Mouse (Mus musculus): Measurements from ENCODE around the gene Sh3bp4. TPM values are rescaled to one million over a fixed set of nuclear protein-coding genes. Genes with fewer than 3 reads are reported as not detected.

Gene Sh3bp4
- polyA plus RNA-seq, 1 experiment from 2014 or later, result 27.8 TPM

GRCm38 (mm10) chr1:89189204-89189603, 119.0 kb downstream of the Sh3bp4 start:
- no peak overlapping the region for H3K27ac ChIP-seq (ENCODE audit: low read length)
- ATAC-seq (ENCODE audit: low read depth), result no peak
- WGBS, result 54% methylated on average over 5 of the region's 5 CpGs

GRCm38 (mm10) chr1:89190621-89191020, 120.4 kb downstream of the Sh3bp4 start:
- WGBS, result 9% methylated on average over 7 of the region's 7 CpGs
- peak overlapping the region; percentile 31 for H3K4me2 ChIP-seq (ENCODE audit: low read depth, low read length)
- peaks cover 11% of the 10 kb centered on the region for H3K4me1 ChIP-seq (replicated peaks; ENCODE audit: control insufficient read depth, insufficient read depth, low read length)
- H3K9me3 ChIP-seq (ENCODE audit: control insufficient read depth, low read length), result no peaks in the 10 kb centered on the region
- H3K9ac ChIP-seq (ENCODE audit: low read length), result no peak overlapping the region
- peak overlapping the region; percentile 84 for H3K27ac ChIP-seq (ENCODE audit: low read length)
- ATAC-seq (ENCODE audit: low read depth), result no peak
- H3K4me3 ChIP-seq (ENCODE audit: low read length), result no peak overlapping the region
- H3K27me3 ChIP-seq (ENCODE audit: control insufficient read depth, insufficient read depth, low read depth, low read length), result no peaks in the 10 kb centered on the region
- H3K36me3 ChIP-seq (ENCODE audit: control insufficient read depth, insufficient read depth, low read length), result no peaks in the 10 kb centered on the region

More at GRCm38 (mm10) chr1:89189204-89189603, 119.0 kb downstream of the Sh3bp4 start:
- Histone ChIP-seq H3K9me3 (ENCODE audit: control insufficient read depth, low read length) (no peaks in the 10 kb centered on the region), H3K4me1 (replicated peaks; ENCODE audit: control insufficient read depth, insufficient read depth, low read length) (peaks cover 6% of the 10 kb centered on the region), H3K9ac (ENCODE audit: low read length) (no peak overlapping the region), H3K4me2 (ENCODE audit: low read depth, low read length) (no peak overlapping the region), H3K27me3 (ENCODE audit: control insufficient read depth, insufficient read depth, low read depth, low read length) (no peaks in the 10 kb centered on the region), H3K36me3 (ENCODE audit: control insufficient read depth, insufficient read depth, low read length) (no peaks in the 10 kb centered on the region), H3K4me3 (ENCODE audit: low read length) (no peak overlapping the region)

GRCm38 (mm10) chr1:89191127-89191740, 121.0 kb downstream of the Sh3bp4 start:
- H3K4me3 ChIP-seq (ENCODE audit: low read length), result no peak overlapping the region
- peak overlapping the region; percentile 23 for H3K4me2 ChIP-seq (ENCODE audit: low read depth, low read length)
- H3K27me3 ChIP-seq (ENCODE audit: control insufficient read depth, insufficient read depth, low read depth, low read length), result no peaks in the 10 kb centered on the region
- H3K9ac ChIP-seq (ENCODE audit: low read length), result no peak overlapping the region
- 4% methylated on average over 11 of the region's 11 CpGs for WGBS
- no peaks in the 10 kb centered on the region for H3K36me3 ChIP-seq (ENCODE audit: control insufficient read depth, insufficient read depth, low read length)
- peak; percentile 88 for ATAC-seq (ENCODE audit: low read depth)
- H3K27ac ChIP-seq (ENCODE audit: low read length), result peak overlapping the region; percentile 88
- H3K9me3 ChIP-seq (ENCODE audit: control insufficient read depth, low read length), result no peaks in the 10 kb centered on the region
- peaks cover 11% of the 10 kb centered on the region for H3K4me1 ChIP-seq (replicated peaks; ENCODE audit: control insufficient read depth, insufficient read depth, low read length)

- Histone ChIP-seq H3K27ac (ENCODE audit: low read length) (no peak overlapping the region), H3K4me2 (ENCODE audit: low read depth, low read length) (no peak overlapping the region), H3K4me1 (replicated peaks; ENCODE audit: control insufficient read depth, insufficient read depth, low read length) (peaks cover 11% of the 10 kb centered on the region), H3K4me3 (ENCODE audit: low read length) (no peak overlapping the region), H3K9me3 (ENCODE audit: control insufficient read depth, low read length) (no peaks in the 10 kb centered on the region), H3K36me3 (ENCODE audit: control insufficient read depth, insufficient read depth, low read length) (no peaks in the 10 kb centered on the region), H3K9ac (ENCODE audit: low read length) (no peak overlapping the region), H3K27me3 (ENCODE audit: control insufficient read depth, insufficient read depth, low read depth, low read length) (no peaks in the 10 kb centered on the region)
- WGBS, result 63% methylated on average over 11 of the region's 11 CpGs
- ATAC-seq (ENCODE audit: low read depth), result no peak
These were observed 122.5 kb downstream of the Sh3bp4 start for GRCm38 (mm10) chr1:89192536-89193220.

- Histone ChIP-seq H3K36me3 (ENCODE audit: control insufficient read depth, insufficient read depth, low read length) (no peaks in the 10 kb centered on the region), H3K4me3 (ENCODE audit: low read length) (no peak overlapping the region), H3K27ac (ENCODE audit: low read length) (no peak overlapping the region), H3K27me3 (ENCODE audit: control insufficient read depth, insufficient read depth, low read depth, low read length) (no peaks in the 10 kb centered on the region), H3K9ac (ENCODE audit: low read length) (no peak overlapping the region), H3K4me1 (replicated peaks; ENCODE audit: control insufficient read depth, insufficient read depth, low read length) (peaks cover 11% of the 10 kb centered on the region), H3K9me3 (ENCODE audit: control insufficient read depth, low read length) (no peaks in the 10 kb centered on the region), H3K4me2 (ENCODE audit: low read depth, low read length) (no peak overlapping the region)
- ATAC-seq (ENCODE audit: low read depth), result no peak
- 57% methylated on average over 7 of the region's 7 CpGs for WGBS
These were observed 123.4 kb downstream of the Sh3bp4 start for GRCm38 (mm10) chr1:89193576-89193975.

- Histone ChIP-seq H3K4me2 (ENCODE audit: low read depth, low read length) (no peak overlapping the region), H3K9me3 (ENCODE audit: control insufficient read depth, low read length) (no peaks in the 10 kb centered on the region), H3K27ac (ENCODE audit: low read length) (no peak overlapping the region), H3K36me3 (ENCODE audit: control insufficient read depth, insufficient read depth, low read length) (no peaks in the 10 kb centered on the region), H3K4me1 (replicated peaks; ENCODE audit: control insufficient read depth, insufficient read depth, low read length) (peaks cover 6% of the 10 kb centered on the region; the same call in 1 of the 2 replicates), H3K9ac (ENCODE audit: low read length) (no peak overlapping the region), H3K4me3 (ENCODE audit: low read length) (no peak overlapping the region), H3K27me3 (ENCODE audit: control insufficient read depth, insufficient read depth, low read depth, low read length) (no peaks in the 10 kb centered on the region)
- peak; percentile 66 for ATAC-seq (ENCODE audit: low read depth)
- WGBS, result 45% methylated on average over 12 of the region's 12 CpGs
These were observed 125.9 kb downstream of the Sh3bp4 start for GRCm38 (mm10) chr1:89195827-89196712.
